Mouse (Mus musculus) liver, adult 2 months (tissue): ENCODE results near the gene Brd4. TPM values are rescaled to one million over a fixed set of nuclear protein-coding genes. Genes with fewer than 3 reads are reported as not detected.
A peak's percentile ranks its signal among the peaks of the same experiment; 100 is the strongest.

Source experiments
- DNase-seq: peaks from one replicate; pipeline ENCODE4 v3.0.0-alpha.2; 2011; ENCODE audit warnings: low read depth, low spot score; ENCODE audit errors: extremely low read depth
- H3K27ac ChIP-seq: fragments of 200-500 bp; replicated peaks from 2 replicates; pipeline ENCODE4 v1.5.1; 2012; ENCODE audit warnings: low read depth, mild to moderate bottlenecking, control low read depth, inconsistent platforms, low read length; ENCODE audit not compliant: insufficient read depth
- H3K27me3 ChIP-seq: fragments of 200-500 bp; 2 replicates; pipeline ENCODE4 v1.6.1; 2012; ENCODE audit warnings: mild to moderate bottlenecking, moderate library complexity, low read length, inconsistent platforms; ENCODE audit not compliant: control insufficient read depth, insufficient read depth
- H3K36me3 ChIP-seq: fragments of 200-500 bp; 2 replicates; pipeline ENCODE4 v1.6.1; 2012; ENCODE audit warnings: low read length, inconsistent platforms; ENCODE audit not compliant: control insufficient read depth, insufficient read depth
- H3K4me1 ChIP-seq: fragments of 200-500 bp; 2 replicates; pipeline ENCODE4 v1.6.1; 2011; ENCODE audit warnings: low read length; ENCODE audit not compliant: control insufficient read depth, insufficient read depth
- H3K4me3 ChIP-seq: fragments of 200-500 bp; 2 replicates; pipeline ENCODE4 v1.5.1; 2011; ENCODE audit warnings: low read depth, mild to moderate bottlenecking, control low read depth, low read length, moderate library complexity; ENCODE audit not compliant: insufficient read depth
- H3K79me2 ChIP-seq: fragments of 200-500 bp; 2 replicates; pipeline ENCODE4 v1.6.1; 2012; ENCODE audit warnings: inconsistent platforms, mild to moderate bottlenecking, low read length, moderate library complexity; ENCODE audit not compliant: control insufficient read depth, insufficient read depth
- H3K9ac ChIP-seq: fragments of 200-500 bp; 2 replicates; pipeline ENCODE4 v1.6.1; 2012; ENCODE audit warnings: low read depth, mild to moderate bottlenecking, control low read depth, inconsistent platforms, low read length
- CTCF ChIP-seq: fragments of 200-500 bp; IDR thresholded peaks from 2 replicates; pipeline ENCODE4 v1.5.1; 2011; ENCODE audit warnings: low read depth, low read length, control low read depth
- POLR2A ChIP-seq: fragments of 200-500 bp; IDR thresholded peaks from 2 replicates; pipeline ENCODE4 v1.6.1; 2011; ENCODE audit warnings: low read length, control low read depth; ENCODE audit not compliant: insufficient read depth; ENCODE audit errors: extremely low read depth
- WGBS: fragments of 180-500 bp; shearing (Covaris S2); methylation state at CpG from one replicate; pipeline ENCODE4 v1.1.7; 2018; 5-methylcytosine and 5-hydroxymethylcytosine counted together
- polyA plus RNA-seq: library from polyadenylated mRNA; depleted of rRNA; stranded (reverse); fragments of >200 nt; gene quantifications from 2 replicates; pipeline ENCODE4 v1.2.3, GENCODE M21; 2012
- total RNA-seq: library from RNA; depleted of rRNA; stranded (reverse); fragments of >200 nt; gene quantifications from 2 replicates; pipeline ENCODE4 v1.2.3, GENCODE M21; 2014

The Brd4 gene
- total and polyA plus RNA-seq, 2 experiments: 10.5 to 18.4 TPM

GRCm38 (mm10) chr17:32277201-32277600 is 7.3 kb downstream of the Brd4 start:
- Histone ChIP-seq H3K27ac (no peak overlapping the region), H3K27me3 (no peaks in the 10 kb centered on the region), H3K4me1 (peaks cover 38% of the 10 kb centered on the region), H3K36me3 (peaks cover 2% of the 10 kb centered on the region; the same call in 1 of the 2 replicates), H3K79me2 (peaks cover 45% of the 10 kb centered on the region), H3K4me3 (no peak overlapping the region), H3K9ac (no peak overlapping the region)
- no peak for TF ChIP-seq CTCF
- no peak for TF ChIP-seq POLR2A
- DNase-seq: peak; percentile 84
- 18% methylated on average over 1 of the region's 1 CpGs for WGBS

DNA sequence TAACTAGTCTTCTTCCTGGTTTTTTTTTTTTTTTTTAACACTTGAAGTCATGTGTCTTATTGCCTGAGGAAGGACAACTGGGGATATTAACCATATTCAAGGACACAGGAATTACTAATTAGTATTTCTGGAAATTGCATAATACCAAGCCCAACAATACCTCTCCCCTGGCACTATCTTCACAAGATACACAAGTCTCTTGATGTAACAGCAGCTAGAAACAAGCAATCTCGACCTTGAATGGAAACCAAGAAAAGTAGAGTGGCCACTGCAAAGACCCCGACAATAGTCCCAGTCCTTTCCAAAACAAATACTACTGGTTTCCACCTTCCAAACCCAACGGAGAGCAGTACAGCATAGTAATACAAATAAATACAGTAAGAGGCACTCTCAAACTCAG is 9.0 kb downstream of the Brd4 start:
- Histone ChIP-seq H3K9ac (no peak overlapping the region), H3K4me3 (no peak overlapping the region), H3K27me3 (no peaks in the 10 kb centered on the region), H3K36me3 (peaks cover 10% of the 10 kb centered on the region), H3K79me2 (peaks cover 50% of the 10 kb centered on the region), H3K27ac (peak overlapping the region; percentile 32; the same call in 1 of the 2 replicates), H3K4me1 (peaks cover 36% of the 10 kb centered on the region)
- WGBS: 13% methylated on average over 3 of the region's 3 CpGs
- no peak for TF ChIP-seq CTCF
- TF ChIP-seq POLR2A: no peak
- DNase-seq: peak; percentile 77

DNA sequence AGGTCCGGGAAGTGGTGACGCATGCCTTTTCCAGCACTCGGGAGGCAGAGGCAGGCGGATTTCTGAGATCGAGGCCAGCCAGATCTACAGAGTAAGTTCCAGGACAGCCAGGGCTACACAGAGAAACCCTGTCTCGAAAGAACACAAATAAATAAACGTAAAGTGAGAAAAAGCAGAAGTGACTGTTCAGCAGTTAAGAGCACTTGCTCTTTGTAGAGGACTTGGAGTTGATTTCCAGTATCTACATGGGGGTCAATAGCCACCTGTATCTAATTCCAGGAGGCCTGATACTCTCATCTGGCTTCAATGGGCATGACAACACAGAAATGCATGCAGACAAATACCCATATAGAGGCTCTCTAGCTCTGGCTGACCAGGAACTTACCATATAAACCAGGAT is 15.4 kb downstream of the Brd4 start:
- Histone ChIP-seq H3K79me2 (peaks cover 58% of the 10 kb centered on the region), H3K4me3 (no peak overlapping the region), H3K4me1 (peaks cover 41% of the 10 kb centered on the region), H3K36me3 (peaks cover 12% of the 10 kb centered on the region), H3K27ac (no peak overlapping the region), H3K9ac (no peak overlapping the region), H3K27me3 (no peaks in the 10 kb centered on the region)
- TF ChIP-seq CTCF: no peak
- TF ChIP-seq POLR2A: no peak
- WGBS: 65% methylated on average over 7 of the region's 7 CpGs
- DNase-seq: no peak

- Histone ChIP-seq H3K4me1 (peaks cover 47% of the 10 kb centered on the region), H3K4me3 (no peak overlapping the region), H3K9ac (no peak overlapping the region), H3K27me3 (no peaks in the 10 kb centered on the region), H3K36me3 (peaks cover 12% of the 10 kb centered on the region), H3K27ac (peak overlapping the region; percentile 48; the same call in 1 of the 2 replicates), H3K79me2 (peaks cover 54% of the 10 kb centered on the region)
- 12% methylated on average over 3 of the region's 3 CpGs for WGBS
- DNase-seq: peak; percentile 92
- TF ChIP-seq POLR2A (no peak), CTCF (no peak)
These were observed 16.0 kb downstream of the Brd4 start for GRCm38 (mm10) chr17:32268540-32268960.

GRCm38 (mm10) chr17:32268096-32268495 is 16.4 kb downstream of the Brd4 start:
- Histone ChIP-seq H3K4me3 (no peak overlapping the region), H3K36me3 (peaks cover 12% of the 10 kb centered on the region), H3K27me3 (no peaks in the 10 kb centered on the region), H3K9ac (no peak overlapping the region), H3K27ac (peak overlapping the region; percentile 48), H3K79me2 (peaks cover 56% of the 10 kb centered on the region), H3K4me1 (peaks cover 49% of the 10 kb centered on the region)
- 38% methylated on average over 2 of the region's 2 CpGs for WGBS
- DNase-seq: no peak
- no peak for TF ChIP-seq POLR2A
- TF ChIP-seq CTCF: no peak

- H3K36me3 ChIP-seq: peaks cover 9% of the 10 kb centered on the region
- no peak for DNase-seq
- no peaks in the 10 kb centered on the region for H3K27me3 ChIP-seq
- no peak for TF ChIP-seq POLR2A
- no peak for TF ChIP-seq CTCF
- H3K9ac ChIP-seq: no peak overlapping the region
- H3K4me1 ChIP-seq: peaks cover 51% of the 10 kb centered on the region
- H3K79me2 ChIP-seq: peaks cover 56% of the 10 kb centered on the region
- H3K27ac ChIP-seq: no peak overlapping the region; the same call in 1 of the 2 replicates
- WGBS: 5% methylated on average over 1 of the region's 1 CpGs
- no peak overlapping the region for H3K4me3 ChIP-seq
These were observed 16.9 kb downstream of the Brd4 start for GRCm38 (mm10) chr17:32267617-32268016.
